Mouse (Mus musculus) CD4-positive, CD25-positive, alpha-beta regulatory T cell, adult 4 months (primary cell): ENCODE measurements at regions not wholly inside any gene's neighbourhood (a gene's known extent, or its start where the extent isn't known, plus 50 kb on each side); places are given as distances from the start of the nearest gene placed in this dataset.
A peak's percentile ranks its signal among the peaks of the same experiment; 100 is the strongest.
"Not testable (repeated sequence)": the region's sequence is repeated elsewhere in the genome, so short reads cannot be mapped to it uniquely, and the experiment has no call there.

Experiments used
- ATAC-seq: one replicate; pipeline ENCODE4 v1.8.0; 2017

DNA sequence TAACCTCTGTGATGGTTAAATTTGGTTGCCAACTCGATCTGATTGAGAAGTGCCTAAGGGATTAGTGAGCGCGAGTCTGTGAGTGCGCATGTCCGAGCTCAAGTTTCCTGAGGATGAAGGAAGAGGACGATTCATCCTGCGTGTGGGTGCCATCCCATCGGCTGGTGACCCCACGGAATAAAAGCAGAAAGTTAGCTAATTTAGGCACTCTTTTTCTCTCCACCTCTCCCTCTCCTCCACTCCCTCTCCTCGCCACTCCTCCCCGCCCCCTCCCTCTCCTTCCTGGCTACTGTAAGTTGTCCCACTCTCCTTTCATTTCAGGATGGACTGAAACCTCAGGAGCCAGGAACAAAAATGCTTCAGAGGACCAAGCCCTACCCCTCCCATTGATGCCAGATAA lies 168.9 kb upstream of the Gm10131 start:
- no peak for ATAC-seq

DNA sequence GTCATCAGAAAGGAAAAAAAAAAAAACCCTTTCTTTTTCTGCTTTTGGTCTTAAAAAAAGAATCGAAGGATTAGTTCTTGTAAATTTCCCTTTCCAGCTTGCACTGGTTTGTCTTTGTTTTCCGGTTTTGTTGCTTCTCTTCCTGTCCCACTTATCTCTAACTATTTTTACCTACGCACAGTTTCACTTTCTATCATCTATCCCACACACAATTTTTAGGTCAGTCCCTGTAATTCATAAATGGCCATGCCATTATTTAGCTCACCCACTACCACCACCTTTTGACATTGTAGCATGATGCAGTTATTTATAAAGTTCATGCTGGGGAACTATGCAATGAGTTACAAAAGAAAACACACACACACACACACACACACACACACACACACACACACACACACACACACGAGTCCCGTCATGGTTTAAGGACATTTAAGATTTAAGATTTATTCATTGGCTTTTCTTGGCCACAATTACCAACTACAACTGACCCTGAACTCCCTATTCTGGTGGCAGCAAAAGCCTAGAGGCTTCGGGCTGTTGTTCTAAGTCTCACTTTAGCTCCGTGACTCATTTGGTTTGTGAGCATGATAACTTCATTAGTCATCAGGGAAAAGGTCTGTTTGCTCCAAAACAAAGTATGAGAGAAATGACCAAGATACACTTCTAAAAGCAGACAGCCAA lies 164.6 kb upstream of the Gm10131 start:
- ATAC-seq, result peak; percentile 71

DNA sequence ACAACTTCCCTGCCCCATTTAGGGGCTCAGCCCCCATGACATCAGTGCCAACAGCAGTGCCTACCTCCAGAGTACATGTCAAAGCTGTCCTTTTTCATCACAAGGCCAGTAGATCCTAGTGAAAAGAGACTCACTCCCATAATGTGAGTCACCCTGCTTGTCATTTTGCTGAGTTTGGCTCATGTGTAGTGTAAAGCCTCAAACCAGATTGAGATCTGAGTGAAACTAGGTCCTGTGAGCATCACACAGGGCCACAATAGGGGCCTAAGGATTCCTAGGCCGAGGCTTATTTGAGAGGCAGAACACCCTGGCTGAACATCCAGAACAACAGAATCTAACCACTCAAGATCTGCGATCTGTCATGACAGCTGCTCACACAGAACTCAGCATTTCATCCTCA lies 163.3 kb upstream of the Gm10131 start:
- ATAC-seq, result not testable (repeated sequence)

DNA sequence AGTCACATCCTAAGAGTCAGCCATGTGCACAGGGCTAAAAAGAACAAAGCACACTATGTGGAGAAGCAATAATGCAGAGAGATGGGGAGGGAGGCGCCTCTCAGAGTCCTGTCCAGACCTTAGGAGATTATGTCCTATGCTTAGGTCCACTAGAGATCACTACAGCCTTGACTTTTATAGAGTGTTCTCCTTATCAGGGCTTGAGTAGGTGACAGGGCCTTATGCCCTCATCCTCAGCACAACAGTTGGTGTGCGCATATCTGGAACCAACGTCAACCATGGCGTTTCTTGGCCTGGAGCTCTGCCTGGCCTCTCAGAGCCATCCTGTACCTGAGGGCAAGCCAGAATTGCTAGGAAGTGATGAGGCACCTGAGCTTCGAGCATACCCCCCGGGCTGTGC lies 162.6 kb upstream of the Gm10131 start:
- ATAC-seq, result no peak

DNA sequence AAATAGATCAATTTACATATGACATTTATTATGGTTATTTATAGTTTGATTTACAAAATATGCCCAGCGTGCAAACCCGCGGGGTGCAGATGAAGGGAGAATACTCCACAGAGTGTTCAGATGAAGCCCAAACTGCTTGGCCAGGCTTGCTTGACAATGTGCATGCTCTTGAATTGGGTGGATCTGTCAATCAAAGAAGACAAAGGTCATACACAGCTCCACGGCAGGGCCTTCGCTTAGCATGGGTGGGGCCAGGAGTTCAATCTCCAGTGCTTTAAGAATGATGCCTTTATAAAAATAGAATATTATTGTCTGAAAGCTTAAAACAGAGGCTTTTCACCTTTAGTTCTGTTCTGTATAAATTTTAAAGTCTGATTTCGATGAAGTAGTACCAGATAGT lies 158.3 kb upstream of the Gm10131 start:
- ATAC-seq, result no peak

DNA sequence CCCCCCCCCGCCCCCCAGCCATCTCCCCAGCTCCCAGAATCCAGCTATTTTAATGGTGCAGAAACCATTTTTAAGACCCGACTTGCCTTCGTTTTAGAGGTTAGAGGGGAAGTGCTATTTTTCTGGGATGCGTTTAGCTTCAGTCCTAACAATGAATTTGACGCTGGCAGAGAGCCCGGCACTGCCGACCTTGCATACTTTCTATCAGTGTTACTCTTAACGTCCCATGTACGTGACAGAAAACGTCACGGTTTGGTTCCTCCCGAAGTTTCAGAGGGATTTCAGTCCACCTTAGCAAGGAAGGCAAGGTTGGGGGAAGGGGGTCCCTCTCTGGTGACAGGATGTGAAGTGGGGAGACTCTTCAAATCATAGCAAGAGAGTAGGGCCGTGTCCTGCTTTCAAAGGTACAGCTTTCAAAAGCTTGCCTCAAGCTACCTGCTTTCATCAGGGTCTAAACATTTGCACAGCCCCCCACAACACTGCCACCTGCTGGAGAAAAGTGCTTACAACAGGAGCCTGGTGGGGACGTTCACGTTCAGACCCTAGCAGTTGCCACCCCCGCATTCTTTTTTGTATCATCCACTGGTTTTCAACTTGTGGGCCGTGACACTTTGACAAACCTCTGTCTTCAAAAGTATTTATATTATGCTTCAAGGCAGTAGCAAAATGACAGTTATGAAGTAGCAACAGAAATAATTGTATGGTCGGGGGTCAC lies 157.4 kb upstream of the Gm10131 start:
- no peak for ATAC-seq

DNA sequence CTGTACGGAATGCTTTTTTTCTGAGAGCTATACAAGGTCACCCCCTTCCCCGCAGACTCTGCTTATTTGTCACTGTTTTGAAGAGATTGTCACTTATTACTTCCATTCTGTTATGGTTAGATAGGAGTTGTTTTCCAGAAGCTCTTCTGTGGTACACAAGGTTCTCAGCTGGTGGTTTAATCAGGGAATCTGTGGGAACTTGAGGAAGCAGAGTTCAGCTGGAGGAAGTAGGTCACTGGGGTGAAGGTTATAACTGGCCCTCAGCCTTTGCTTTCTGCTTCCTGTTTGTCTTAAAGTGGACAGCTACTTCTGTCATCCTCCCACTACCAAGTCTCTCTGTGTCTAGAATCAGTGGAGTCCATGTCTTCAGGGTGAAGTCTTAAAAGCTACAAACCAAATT lies 143.4 kb upstream of the Gm10131 start:
- no peak for ATAC-seq

DNA sequence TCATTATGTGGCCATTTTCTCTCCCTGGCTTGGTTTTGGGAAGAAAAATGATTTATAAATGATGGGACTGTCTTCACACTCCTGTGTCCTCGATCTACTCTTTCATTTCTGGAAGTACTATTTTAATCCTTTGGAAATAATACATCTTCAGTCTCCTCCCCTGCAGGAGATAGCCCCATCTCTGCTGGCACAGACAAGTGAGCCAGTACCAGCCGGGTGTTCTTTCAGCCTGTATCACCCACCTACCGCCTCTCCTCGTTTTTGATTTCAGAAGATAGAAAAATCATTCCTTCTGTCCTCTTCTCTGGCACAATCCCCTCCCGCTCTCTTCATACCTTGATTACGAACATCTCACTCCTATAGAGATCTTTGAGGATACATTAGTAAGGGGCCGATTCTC lies 140.4 kb upstream of the Gm10131 start:
- no peak for ATAC-seq

DNA sequence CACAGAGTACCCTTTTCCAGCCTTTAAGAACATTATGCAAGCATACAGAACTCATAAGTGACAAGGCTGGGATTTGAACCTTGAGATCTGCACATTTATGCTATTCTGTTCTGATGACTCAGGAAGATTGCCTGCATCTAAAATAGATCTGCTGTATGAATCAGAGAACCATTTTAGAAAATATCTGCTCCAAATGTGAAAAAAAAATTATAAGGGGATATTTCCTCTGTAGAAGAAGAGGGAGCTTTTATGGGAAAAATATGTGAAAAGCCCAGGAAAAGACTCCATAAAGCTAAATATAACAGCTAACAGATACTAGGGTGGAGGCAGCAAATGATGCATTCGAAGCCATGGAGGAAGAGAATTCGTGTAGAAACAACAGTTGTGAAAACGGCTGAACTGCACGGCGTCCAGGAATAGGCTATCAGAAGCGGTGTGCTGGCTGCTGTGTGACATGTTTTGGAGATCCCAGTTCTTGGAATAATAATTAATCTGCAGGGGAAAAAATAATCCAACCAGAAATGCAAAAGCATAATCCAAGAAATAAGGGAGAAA lies 127.9 kb upstream of the Gm10131 start:
- ATAC-seq, result no peak

DNA sequence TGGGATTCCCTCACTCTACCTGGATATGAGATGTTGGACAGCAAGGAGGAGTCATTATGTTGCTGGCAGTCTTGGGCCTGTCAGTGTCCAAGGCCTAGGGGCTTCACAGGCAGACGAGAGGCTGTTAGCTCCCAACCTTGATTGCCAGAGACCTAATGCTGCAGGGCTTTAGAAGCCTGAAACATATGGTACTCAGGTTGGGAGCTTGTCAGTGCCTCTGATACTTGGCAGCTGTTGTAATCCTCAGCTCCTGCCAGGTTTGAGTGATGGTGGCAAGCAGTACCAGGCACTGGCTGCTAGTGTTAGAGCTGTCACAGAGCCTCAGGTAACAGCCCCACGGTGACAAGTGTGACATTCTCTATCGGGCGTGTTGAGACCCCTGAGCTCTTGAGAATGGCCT lies 122.2 kb upstream of the Gm10131 start:
- ATAC-seq, result no peak

DNA sequence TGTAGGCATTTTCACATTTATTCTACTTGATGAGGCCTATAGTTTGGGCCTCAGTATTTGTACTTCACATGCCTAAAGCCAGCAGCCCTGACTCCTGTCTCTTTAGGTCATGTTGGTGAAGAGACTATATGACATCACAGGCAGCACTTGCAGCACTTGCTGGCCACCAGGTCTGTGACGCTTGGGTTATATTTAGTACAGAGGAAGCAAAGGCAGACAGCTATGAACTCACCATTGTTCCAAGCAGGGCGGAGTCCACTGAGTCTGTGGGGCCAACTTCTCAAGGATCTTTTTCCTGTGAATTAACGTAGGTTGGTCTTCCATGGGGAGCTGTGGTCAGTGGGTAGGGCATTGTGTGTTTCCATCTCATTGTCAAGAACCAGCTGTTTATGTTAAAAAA lies 117.9 kb upstream of the Gm10131 start:
- ATAC-seq, result no peak

DNA sequence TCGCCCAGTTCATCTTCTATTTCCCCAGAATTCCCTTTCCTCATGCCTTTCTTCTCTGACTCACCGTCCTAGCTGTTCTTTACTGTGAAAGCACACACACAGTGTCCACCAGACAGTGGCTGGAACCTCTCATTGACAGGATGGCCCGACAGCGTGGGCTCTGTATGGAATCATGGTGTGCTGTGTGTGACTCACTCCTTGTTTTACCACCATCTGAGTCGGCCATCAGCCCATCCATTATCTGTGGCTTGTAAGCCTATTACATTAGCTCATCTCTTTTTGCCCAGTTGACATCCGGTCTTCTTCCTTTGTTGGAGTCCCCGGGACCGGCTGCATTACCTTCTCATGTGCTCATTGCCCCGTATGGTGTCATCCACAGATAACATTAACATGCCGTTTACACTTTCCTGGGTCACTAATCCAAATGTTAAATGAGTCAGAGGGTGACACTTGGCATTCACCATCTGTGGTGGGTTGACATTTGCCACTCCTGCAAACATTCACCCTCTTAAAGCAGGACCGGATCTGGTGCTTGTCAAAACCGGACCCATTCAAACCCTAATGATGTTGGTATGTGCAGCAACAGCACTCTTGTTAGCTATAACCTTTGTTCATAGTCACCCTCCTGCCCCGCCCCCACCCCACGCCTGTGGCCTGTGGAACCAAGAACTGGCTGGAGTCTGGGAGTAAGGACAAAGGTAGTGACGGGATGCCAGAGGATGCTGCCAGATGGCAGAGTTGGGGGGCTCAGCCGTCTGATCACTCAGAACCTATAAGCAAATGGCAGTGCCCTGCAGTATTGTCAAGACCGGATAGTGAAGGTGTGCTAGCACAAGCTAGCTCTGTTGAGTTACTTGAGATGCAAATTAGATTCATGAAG lies 113.7 kb upstream of the Gm10131 start:
- no peak for ATAC-seq

DNA sequence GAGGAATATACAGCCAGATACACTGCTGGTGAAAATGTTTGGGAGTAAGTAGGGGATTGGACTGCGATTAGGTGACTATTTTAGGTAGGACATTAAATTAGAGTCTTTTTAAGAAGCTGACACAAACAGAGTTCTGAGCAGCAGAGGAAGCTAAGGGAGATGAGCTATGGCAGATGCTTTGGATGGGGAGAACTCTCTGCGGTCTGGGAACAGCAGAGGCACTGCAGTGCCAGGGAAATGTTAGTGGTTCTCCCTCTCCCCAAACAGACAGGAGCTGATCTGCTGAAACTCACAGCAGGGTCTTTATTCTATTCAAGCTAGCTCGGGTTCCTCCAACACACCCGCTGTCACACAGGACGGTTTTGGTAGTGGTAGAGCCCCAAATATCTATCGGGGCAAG lies 110.7 kb upstream of the Gm10131 start:
- no peak for ATAC-seq
